15 mouse cellular contexts compared by ENCODE assay signal in the genomic region with DNA sequence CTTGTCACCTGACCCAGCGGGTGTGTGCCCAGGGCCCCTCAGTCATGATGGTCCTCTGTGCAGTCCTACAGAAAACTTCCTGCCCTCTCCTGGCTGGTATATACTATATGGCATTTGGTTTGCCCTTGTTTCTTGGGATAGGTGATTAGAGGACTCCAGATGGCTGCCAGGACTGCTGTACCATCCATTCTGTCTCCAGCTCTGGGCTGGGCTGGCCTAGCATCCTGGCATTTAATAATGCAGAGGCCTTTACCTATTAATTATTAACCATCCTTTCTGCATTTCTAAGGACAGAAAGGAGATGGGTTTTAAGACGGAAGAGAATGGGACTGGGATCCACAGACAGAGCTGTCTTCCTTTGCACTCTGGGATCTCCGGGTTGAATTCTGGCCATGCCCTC.
DNase-seq lines count a peak whose midpoint lies in the region; ATAC-seq and TF ChIP-seq lines count a peak whose summit lies in the region.
"Had no signal": no experiment of that assay in that cellular context is flagged by ENCODE, and none has a peak within 500 bp of the region (broad histone marks: within the 10 kb centered on the region; RNA-seq: fewer than 3 reads in every experiment).

No protein-coding gene starts in this region.

- H3K36me3 ChIP-seq in intestine, embryonic 14.5 days (ENCODE audit: control insufficient read depth, insufficient read depth, low read length): no peaks in the 10 kb centered on the region
- H3K36me3 ChIP-seq in intestine, postnatal 0 days (ENCODE audit: control insufficient read depth, insufficient read depth): no peaks in the 10 kb centered on the region
- no peaks in the 10 kb centered on the region for H3K36me3 ChIP-seq in hindbrain, embryonic 14.5 days (replicated peaks; ENCODE audit: control insufficient read depth, insufficient read depth)
- H3K36me3 ChIP-seq in intestine, embryonic 16.5 days (ENCODE audit: control insufficient read depth, insufficient read depth, low read length): no peaks in the 10 kb centered on the region
- no peaks in the 10 kb centered on the region for H3K36me3 ChIP-seq in neural tube, embryonic 13.5 days
- H3K36me3 ChIP-seq: heart, embryonic 13.5 days; limb, embryonic 15.5 days had no signal

- H3K4me1 ChIP-seq in intestine, embryonic 14.5 days (replicated peaks; ENCODE audit: control insufficient read depth, insufficient read depth, low read length): no peaks in the 10 kb centered on the region
- no peaks in the 10 kb centered on the region for H3K4me1 ChIP-seq in intestine, postnatal 0 days (replicated peaks; ENCODE audit: control insufficient read depth, insufficient read depth, low read length)
- peaks cover 24% of the 10 kb centered on the region for H3K4me1 ChIP-seq in hindbrain, embryonic 14.5 days (replicated peaks; ENCODE audit: control insufficient read depth, insufficient read depth, low read length)
- H3K4me1 ChIP-seq in intestine, embryonic 16.5 days (ENCODE audit: control insufficient read depth, insufficient read depth, low read length): no peaks in the 10 kb centered on the region; the same call in 1 of the 2 replicates
- peaks cover 59% of the 10 kb centered on the region for H3K4me1 ChIP-seq in neural tube, embryonic 13.5 days (replicated peaks)
- H3K4me1 ChIP-seq: limb, embryonic 15.5 days had no signal

- intact Hi-C loops in gastrocnemius, postnatal 14 days (cut with DNase I; ENCODE audit: low total_unique reads): no loop called here

- no peaks in the 10 kb centered on the region for H3K9me3 ChIP-seq in intestine, embryonic 14.5 days (ENCODE audit: control insufficient read depth, low read length)
- H3K9me3 ChIP-seq in intestine, postnatal 0 days (ENCODE audit: control insufficient read depth): no peaks in the 10 kb centered on the region
- H3K9me3 ChIP-seq in hindbrain, embryonic 14.5 days (ENCODE audit: control insufficient read depth, low read length): no peaks in the 10 kb centered on the region
- H3K9me3 ChIP-seq in intestine, embryonic 16.5 days (ENCODE audit: control insufficient read depth, low read length): no peaks in the 10 kb centered on the region
- H3K9me3 ChIP-seq in neural tube, embryonic 13.5 days: no peaks in the 10 kb centered on the region
- H3K9me3 ChIP-seq: heart, embryonic 13.5 days; limb, embryonic 15.5 days had no signal

- no peak overlapping the region for H3K9ac ChIP-seq in intestine, embryonic 14.5 days (ENCODE audit: low read length)
- no peak overlapping the region for H3K9ac ChIP-seq in intestine, postnatal 0 days (ENCODE audit: low read depth, low read length)
- H3K9ac ChIP-seq in hindbrain, embryonic 14.5 days: no peak overlapping the region
- H3K9ac ChIP-seq in intestine, embryonic 16.5 days (ENCODE audit: low read depth, low read length): no peak overlapping the region
- H3K9ac ChIP-seq in neural tube, embryonic 13.5 days: peak overlapping the region; percentile 53; the same call in 1 of the 2 replicates
- H3K9ac ChIP-seq: heart, embryonic 13.5 days; limb, embryonic 15.5 days had no signal

- WGBS in intestine, embryonic 14.5 days: 64% methylated on average over 3 of the region's 3 CpGs
- WGBS in intestine, postnatal 0 days: 52% methylated on average over 3 of the region's 3 CpGs
- 79% methylated on average over 3 of the region's 3 CpGs for WGBS in hindbrain, embryonic 14.5 days
- 65% methylated on average over 3 of the region's 3 CpGs for WGBS in intestine, embryonic 16.5 days
- 66% methylated on average over 3 of the region's 3 CpGs for WGBS in neural tube, embryonic 13.5 days

- TF ChIP-seq CTCF in intestine, postnatal 0 days (IDR thresholded peaks at IDR 0.05; ENCODE audit: low read depth): no peak

- ATAC-seq in intestine, embryonic 14.5 days (replicated peaks; ENCODE audit: low FRiP score, low TSS enrichment, low read depth): peak; percentile 54; the same call in 1 of the 2 replicates
- ATAC-seq in intestine, postnatal 0 days: no peak
- no peak for ATAC-seq in hindbrain, embryonic 14.5 days (ENCODE audit: low FRiP score)
- ATAC-seq in intestine, embryonic 16.5 days: peak; percentile 67
- no peak for ATAC-seq in neural tube, embryonic 13.5 days (ENCODE audit: low read depth)

- no peaks in the 10 kb centered on the region for H3K27me3 ChIP-seq in intestine, embryonic 14.5 days (replicated peaks; ENCODE audit: control insufficient read depth, insufficient read depth, low read length)
- no peaks in the 10 kb centered on the region for H3K27me3 ChIP-seq in intestine, postnatal 0 days (replicated peaks; ENCODE audit: control insufficient read depth, insufficient read depth, low read length)
- no peaks in the 10 kb centered on the region for H3K27me3 ChIP-seq in hindbrain, embryonic 14.5 days (ENCODE audit: control insufficient read depth, insufficient read depth, low read length)
- no peaks in the 10 kb centered on the region for H3K27me3 ChIP-seq in intestine, embryonic 16.5 days (replicated peaks; ENCODE audit: control insufficient read depth, insufficient read depth, low read length)
- H3K27me3 ChIP-seq in neural tube, embryonic 13.5 days: no peaks in the 10 kb centered on the region
- H3K27me3 ChIP-seq: heart, embryonic 13.5 days; limb, embryonic 15.5 days had no signal

- no peak overlapping the region for H3K27ac ChIP-seq in intestine, embryonic 14.5 days (ENCODE audit: low read depth)
- no peak overlapping the region for H3K27ac ChIP-seq in intestine, postnatal 0 days (ENCODE audit: low read depth, low read length)
- peak overlapping the region; percentile 82 for H3K27ac ChIP-seq in hindbrain, embryonic 14.5 days
- no peak overlapping the region for H3K27ac ChIP-seq in intestine, embryonic 16.5 days (ENCODE audit: low read length)
- peak overlapping the region; percentile 84 for H3K27ac ChIP-seq in neural tube, embryonic 13.5 days (replicated peaks)
- H3K27ac ChIP-seq: heart, embryonic 13.5 days; limb, embryonic 15.5 days had no signal

- no peak overlapping the region for H3K4me3 ChIP-seq in intestine, embryonic 14.5 days (ENCODE audit: low read depth, low read length)
- H3K4me3 ChIP-seq in intestine, postnatal 0 days (ENCODE audit: low read depth, low read length): no peak overlapping the region
- no peak overlapping the region for H3K4me3 ChIP-seq in hindbrain, embryonic 14.5 days (replicated peaks; ENCODE audit: low read length)
- H3K4me3 ChIP-seq in intestine, embryonic 16.5 days (ENCODE audit: low read length): no peak overlapping the region
- no peak overlapping the region for H3K4me3 ChIP-seq in neural tube, embryonic 13.5 days
- H3K4me3 ChIP-seq: heart, embryonic 13.5 days; limb, embryonic 15.5 days; myocyte had no signal

- no peak overlapping the region for H3K4me2 ChIP-seq in intestine, embryonic 14.5 days (ENCODE audit: low read length)
- H3K4me2 ChIP-seq in intestine, postnatal 0 days (replicated peaks; ENCODE audit: low read depth): no peak overlapping the region
- H3K4me2 ChIP-seq in hindbrain, embryonic 14.5 days (replicated peaks): no peak overlapping the region
- no peak overlapping the region for H3K4me2 ChIP-seq in intestine, embryonic 16.5 days (ENCODE audit: low read depth, low read length)
- no peak overlapping the region for H3K4me2 ChIP-seq in neural tube, embryonic 13.5 days
- H3K4me2 ChIP-seq: heart, embryonic 13.5 days; limb, embryonic 15.5 days had no signal

- DNase-seq in intestine, embryonic 14.5 days (ENCODE audit: low spot score): no peak
- no peak for DNase-seq in hindbrain, embryonic 14.5 days (ENCODE audit: low spot score)
- no peak for DNase-seq in cerebellum, postnatal 36 days
- DNase-seq in lung, postnatal 10 days: no peak
- no peak for DNase-seq in gastrocnemius, postnatal 14 days
- DNase-seq: cerebellum, adult 11-12 months; kidney, postnatal 10 days; lung, adult 18-20 months; thymus, postnatal 14 days had no signal

Comparison
In these comparisons a context has a peak if more than half of its experiments do, and no peak if none do; other contexts are left out.
1. ATAC-seq: peak in intestine, embryonic 14.5 days (single experiment) and intestine, embryonic 16.5 days (single experiment); none in intestine, postnatal 0 days (single experiment), hindbrain, embryonic 14.5 days (single experiment) and neural tube, embryonic 13.5 days (single experiment).
2. H3K27ac ChIP-seq: peak in hindbrain, embryonic 14.5 days (single experiment) and neural tube, embryonic 13.5 days (single experiment); none in intestine, embryonic 14.5 days (single experiment), intestine, postnatal 0 days (single experiment) and intestine, embryonic 16.5 days (single experiment).